ENCODE assay signal across 10 mouse cellular contexts in the genomic region with DNA sequence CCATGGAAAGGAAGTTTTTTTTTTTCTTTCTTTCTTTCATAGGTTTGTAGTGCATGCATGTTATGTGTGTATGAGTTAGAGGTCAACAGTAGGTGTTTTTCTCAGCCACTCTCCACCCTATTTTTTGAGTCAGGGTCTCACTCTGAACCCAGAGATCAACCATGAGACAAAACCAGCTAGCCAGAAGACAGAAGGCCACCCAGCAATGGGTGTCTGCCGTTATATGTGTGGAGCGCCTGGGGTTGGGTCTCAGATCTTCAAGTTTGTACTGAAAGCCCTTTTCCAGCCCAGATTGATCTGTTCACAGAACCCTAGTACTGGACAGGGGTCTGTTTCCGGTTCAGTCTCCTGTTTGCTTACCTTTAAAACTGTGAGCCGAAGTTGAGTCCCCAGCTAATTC.
DNase-seq lines count a peak whose midpoint lies in the region; ATAC-seq and TF ChIP-seq lines count a peak whose summit lies in the region.
"Had no signal": no experiment of that assay in that cellular context is flagged by ENCODE, and none has a peak within 500 bp of the region (broad histone marks: within the 10 kb centered on the region; RNA-seq: fewer than 3 reads in every experiment).

No protein-coding gene starts in this region.

- H3K4me2 ChIP-seq in forebrain, embryonic 11.5 days (ENCODE audit: low read depth, low read length, severe bottlenecking) = no peak overlapping the region
- no peak overlapping the region for H3K4me2 ChIP-seq in forebrain, postnatal 0 days (ENCODE audit: low read depth)
- H3K4me2 ChIP-seq in kidney, embryonic 14.5 days (replicated peaks; ENCODE audit: low read depth, low read length) = no peak overlapping the region

- no peaks in the 10 kb centered on the region for H3K9me3 ChIP-seq in forebrain, embryonic 11.5 days (ENCODE audit: control insufficient read depth, low read length)
- no peaks in the 10 kb centered on the region for H3K9me3 ChIP-seq in forebrain, postnatal 0 days (ENCODE audit: low read length)
- H3K9me3 ChIP-seq in kidney, embryonic 14.5 days (ENCODE audit: control insufficient read depth, low read length) = no peaks in the 10 kb centered on the region
- H3K9me3 ChIP-seq: megakaryocyte, embryonic 14.5 days had no signal

- no peak; the same call in 1 of the 2 replicates for ATAC-seq in forebrain, embryonic 11.5 days (replicated peaks; ENCODE audit: low FRiP score)
- ATAC-seq in forebrain, postnatal 0 days = no peak
- no peak for ATAC-seq in kidney, embryonic 14.5 days (ENCODE audit: low FRiP score, low TSS enrichment)

- no peak for DNase-seq in forebrain, embryonic 11.5 days (ENCODE audit: low spot score)
- DNase-seq in forebrain, postnatal 0 days = no peak
- DNase-seq in kidney, postnatal 4 days = no peak
- peak; percentile 41 for DNase-seq in induced T-regulatory cell, adult 2 months (ENCODE audit: low read depth)
- no peak for DNase-seq in testis, postnatal 10 days (ENCODE audit: low spot score)
- no peak for DNase-seq in ovary, adult 18-20 months (ENCODE audit: low spot score)

- WGBS in forebrain, embryonic 11.5 days = 76% methylated on average over 4 of the region's 4 CpGs
- 71% methylated on average over 4 of the region's 4 CpGs for WGBS in forebrain, postnatal 0 days
- WGBS in kidney, embryonic 14.5 days = 70% methylated on average over 4 of the region's 4 CpGs

- H3K4me1 ChIP-seq in forebrain, embryonic 11.5 days (replicated peaks; ENCODE audit: control insufficient read depth, insufficient read depth, low read length) = peaks cover 18% of the 10 kb centered on the region
- H3K4me1 ChIP-seq in forebrain, postnatal 0 days (ENCODE audit: insufficient read depth) = peaks cover 22% of the 10 kb centered on the region
- H3K4me1 ChIP-seq in kidney, embryonic 14.5 days (ENCODE audit: control insufficient read depth, insufficient read depth, low read length) = peaks cover 27% of the 10 kb centered on the region
- peaks cover 18% of the 10 kb centered on the region for H3K4me1 ChIP-seq in brown adipose tissue, adult 24 weeks (ENCODE audit: control insufficient read depth, insufficient read depth, insufficient read length, low read length)

- H3K4me3 ChIP-seq in forebrain, embryonic 11.5 days (ENCODE audit: low read depth, low read length) = no peak overlapping the region
- H3K4me3 ChIP-seq in forebrain, postnatal 0 days (ENCODE audit: low read depth, low read length) = no peak overlapping the region
- no peak overlapping the region for H3K4me3 ChIP-seq in kidney, embryonic 14.5 days (ENCODE audit: low read length)
- H3K4me3 ChIP-seq in brown adipose tissue, adult 24 weeks (ENCODE audit: insufficient read depth, low read depth, low read length) = no peak overlapping the region
- H3K4me3 ChIP-seq: megakaryocyte, embryonic 14.5 days had no signal

- no peak for TF ChIP-seq CTCF in forebrain, postnatal 0 days (IDR thresholded peaks at IDR 0.05; ENCODE audit: low read depth)

- no peak overlapping the region for H3K9ac ChIP-seq in forebrain, embryonic 11.5 days (ENCODE audit: low read length)
- no peak overlapping the region for H3K9ac ChIP-seq in forebrain, postnatal 0 days
- H3K9ac ChIP-seq in kidney, embryonic 14.5 days (ENCODE audit: low read depth, low read length) = no peak overlapping the region
- H3K9ac ChIP-seq: liver, embryonic 14.5 days had no signal

- peak overlapping the region; percentile 57; the same call in 1 of the 2 replicates for H3K27ac ChIP-seq in forebrain, embryonic 11.5 days (ENCODE audit: low read depth, low read length)
- H3K27ac ChIP-seq in forebrain, postnatal 0 days (ENCODE audit: low read depth, low read length) = no peak overlapping the region
- peak overlapping the region; percentile 51; the same call in 1 of the 2 replicates for H3K27ac ChIP-seq in kidney, embryonic 14.5 days (ENCODE audit: low read depth, low read length)
- peak overlapping the region; percentile 69 for H3K27ac ChIP-seq in brown adipose tissue, adult 24 weeks (replicated peaks; ENCODE audit: low read depth, low read length)
- H3K27ac ChIP-seq: liver, embryonic 14.5 days had no signal

- H3K36me3 ChIP-seq in forebrain, embryonic 11.5 days (ENCODE audit: control insufficient read depth, insufficient read depth, low read length) = no peaks in the 10 kb centered on the region
- no peaks in the 10 kb centered on the region for H3K36me3 ChIP-seq in forebrain, postnatal 0 days (ENCODE audit: insufficient read depth)
- H3K36me3 ChIP-seq in kidney, embryonic 14.5 days (ENCODE audit: control insufficient read depth, insufficient read depth, low read length) = no peaks in the 10 kb centered on the region

- H3K27me3 ChIP-seq in forebrain, embryonic 11.5 days (ENCODE audit: control insufficient read depth, insufficient read depth, low read length) = no peaks in the 10 kb centered on the region
- no peaks in the 10 kb centered on the region for H3K27me3 ChIP-seq in forebrain, postnatal 0 days (ENCODE audit: insufficient read depth, low read length)
- no peaks in the 10 kb centered on the region for H3K27me3 ChIP-seq in kidney, embryonic 14.5 days (ENCODE audit: control insufficient read depth, insufficient read depth, low read length)
- H3K27me3 ChIP-seq: megakaryocyte, embryonic 14.5 days had no signal
